Mouse (Mus musculus) lung, embryonic 15.5 days (tissue): ENCODE data around the gene Gm8068. TPM values are rescaled to one million over a fixed set of nuclear protein-coding genes. Genes with fewer than 3 reads are reported as not detected.
"Not testable (repeated sequence)": the region's sequence is repeated elsewhere in the genome, so short reads cannot be mapped to it uniquely, and the experiment has no call there.

Experiments used
- ATAC-seq: fragments of 200-750 bp; cut with Nextera tagmentation; 2 replicates; pipeline ENCODE4 v1.8.0; 2017; ENCODE audit warnings: moderate number of reproducible peaks, borderline replicate concordance; ENCODE audit not compliant: low FRiP score, low TSS enrichment; ENCODE audit errors: extremely low read depth
- H3K27ac ChIP-seq: fragments of 300-500 bp; sonication (generic); 2 replicates; pipeline ENCODE4 v1.5.1; 2015; ENCODE audit warnings: moderate library complexity, mild to moderate bottlenecking, inconsistent platforms
- H3K27me3 ChIP-seq: fragments of 300-500 bp; sonication (generic); 2 replicates; pipeline ENCODE4 v1.6.1; 2015; ENCODE audit warnings: inconsistent platforms
- H3K36me3 ChIP-seq: fragments of 300-500 bp; sonication (generic); 2 replicates; pipeline ENCODE4 v1.6.1; 2015; ENCODE audit warnings: inconsistent platforms
- H3K4me1 ChIP-seq: fragments of 300-500 bp; sonication (generic); 2 replicates; pipeline ENCODE4 v1.6.1; 2015; ENCODE audit warnings: inconsistent platforms
- H3K4me2 ChIP-seq: fragments of 300-500 bp; sonication (generic); 2 replicates; pipeline ENCODE4 v1.6.1; 2015; ENCODE audit warnings: inconsistent platforms, mild to moderate bottlenecking, moderate library complexity
- H3K4me3 ChIP-seq: fragments of 300-500 bp; sonication (generic); 2 replicates; pipeline ENCODE4 v1.5.1; 2015; ENCODE audit warnings: mild to moderate bottlenecking, inconsistent platforms
- H3K9ac ChIP-seq: fragments of 300-500 bp; sonication (generic); 2 replicates; pipeline ENCODE4 v1.6.1; 2015; ENCODE audit warnings: inconsistent platforms
- H3K9me3 ChIP-seq: fragments of 300-500 bp; sonication (generic); 2 replicates; pipeline ENCODE4 v1.6.1; 2016; ENCODE audit warnings: inconsistent platforms
- WGBS: fragments of 180-500 bp; shearing (Covaris S2); methylation state at CpG from one replicate; pipeline ENCODE4 v1.1.7; 2015; 5-methylcytosine and 5-hydroxymethylcytosine counted together
- polyA plus RNA-seq: library from polyadenylated mRNA; unstranded; fragments of >200 nt; fragmentation: Nextera tagmentation; extraction: Ambion mirVana; gene quantifications from 2 replicates; pipeline ENCODE4 v1.2.1, GENCODE M21; 2015

Gm8068 gene
- not detected in 2 replicates for polyA plus RNA-seq

DNA sequence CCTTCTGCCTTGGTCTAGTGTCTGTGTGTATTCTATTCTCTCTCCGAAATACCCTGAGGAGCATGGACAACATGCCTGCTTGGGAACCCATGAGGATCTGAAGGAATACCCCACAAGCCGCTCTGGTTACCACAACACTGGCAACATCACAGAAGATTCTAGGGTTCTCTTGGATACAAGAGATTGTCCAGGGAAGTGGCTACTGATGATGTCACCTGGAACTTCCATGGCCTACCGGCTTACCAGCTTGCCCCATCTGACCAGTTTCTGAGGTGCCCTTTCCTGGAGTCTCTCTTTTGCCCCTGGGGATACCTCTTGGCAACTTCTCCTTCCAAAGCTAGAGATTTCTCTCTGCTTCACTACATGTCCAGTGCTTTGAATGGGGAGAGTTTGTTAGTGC lies at the start of gene Gm8068:
Gene Gm8068 (minus strand): TSS at position 101 of the 400 bp plus-strand sequence.
- not testable (repeated sequence) for H3K36me3 ChIP-seq, H3K4me2 ChIP-seq, ATAC-seq, H3K27ac ChIP-seq, H3K9me3 ChIP-seq, H3K27me3 ChIP-seq, H3K9ac ChIP-seq, H3K4me3 ChIP-seq, H3K4me1 ChIP-seq
- WGBS, result no CpG with 5 or more reads among the region's 3 CpGs

DNA sequence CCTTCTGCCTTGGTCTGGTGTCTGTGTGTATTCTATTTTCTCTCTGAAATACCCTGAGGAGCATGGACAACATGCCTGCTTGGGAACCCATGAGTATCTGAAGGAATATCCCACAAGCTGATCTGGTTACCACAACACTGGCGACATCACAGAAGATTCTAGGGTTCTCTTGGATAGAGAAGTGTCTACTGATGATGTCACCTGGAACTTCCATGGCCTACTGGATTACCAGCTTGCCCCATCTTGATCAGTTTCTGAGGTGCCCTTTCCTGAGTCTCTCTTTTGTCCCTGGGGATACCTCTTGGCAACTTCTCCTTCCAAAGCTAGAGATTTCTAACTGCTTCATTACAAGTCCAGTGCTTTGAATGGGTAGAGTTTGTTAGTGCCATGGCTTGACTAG lies 48.8 kb upstream of the Gm8068 start, which contains the start of gene Gm7929:
Gene Gm7929 (minus strand): TSS at position 101 of the 400 bp plus-strand sequence.
- H3K4me2 ChIP-seq, H3K9me3 ChIP-seq, H3K27ac ChIP-seq, H3K4me3 ChIP-seq, H3K36me3 ChIP-seq, H3K27me3 ChIP-seq, H3K9ac ChIP-seq, ATAC-seq, H3K4me1 ChIP-seq: not testable (repeated sequence)
- 82% methylated on average over 1 of the region's 1 CpGs for WGBS

DNA sequence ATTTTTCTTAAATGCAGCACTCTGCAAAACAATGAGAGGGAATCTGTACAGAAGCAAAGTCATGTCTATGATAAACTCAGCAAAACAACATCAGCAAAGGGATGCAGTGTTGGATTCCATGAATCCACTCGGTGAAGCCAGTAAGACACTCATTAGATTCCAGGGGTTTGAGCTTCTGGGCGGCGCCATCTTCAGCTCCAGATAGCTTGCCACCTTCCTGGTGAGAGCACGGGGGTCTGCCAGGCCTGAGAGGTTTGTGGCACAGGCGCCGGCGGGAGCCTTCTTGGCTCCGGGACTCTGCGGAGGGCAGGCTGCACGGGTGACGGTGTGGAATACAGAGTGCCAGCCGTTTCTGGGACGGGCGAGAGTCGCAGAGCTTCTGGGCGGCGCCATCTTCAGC lies 21.8 kb upstream of the Gm8068 start:
- H3K4me2 ChIP-seq, H3K27me3 ChIP-seq, ATAC-seq, H3K4me1 ChIP-seq, H3K4me3 ChIP-seq, H3K9me3 ChIP-seq, H3K9ac ChIP-seq, H3K36me3 ChIP-seq, H3K27ac ChIP-seq: not testable (repeated sequence)
- 64% methylated on average over 17 of the region's 17 CpGs for WGBS

DNA sequence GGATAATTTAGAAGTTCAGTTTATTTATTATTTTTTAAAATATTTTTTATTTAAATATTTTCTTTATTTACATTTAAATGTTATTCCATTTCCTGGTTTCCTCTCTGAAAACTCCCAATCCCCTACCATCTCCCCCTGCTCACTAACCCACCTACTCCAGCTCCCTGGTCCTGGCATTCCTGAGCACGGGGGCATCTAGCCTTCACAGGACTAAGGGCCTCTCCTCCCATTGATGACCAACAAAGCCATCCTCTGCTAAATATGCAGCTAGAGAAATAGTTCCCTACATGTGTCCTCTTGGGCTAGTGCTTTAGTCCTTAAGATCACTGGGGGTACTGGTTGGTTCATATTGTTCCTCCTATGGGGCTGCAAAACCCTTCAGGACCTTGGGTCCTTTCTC lies 15.5 kb upstream of the Gm8068 start:
- H3K4me1 ChIP-seq, H3K9ac ChIP-seq, H3K4me3 ChIP-seq, H3K9me3 ChIP-seq, H3K27me3 ChIP-seq, H3K4me2 ChIP-seq, H3K27ac ChIP-seq, H3K36me3 ChIP-seq, ATAC-seq: not testable (repeated sequence)
- WGBS, result 77% methylated on average over 1 of the region's 1 CpGs

DNA sequence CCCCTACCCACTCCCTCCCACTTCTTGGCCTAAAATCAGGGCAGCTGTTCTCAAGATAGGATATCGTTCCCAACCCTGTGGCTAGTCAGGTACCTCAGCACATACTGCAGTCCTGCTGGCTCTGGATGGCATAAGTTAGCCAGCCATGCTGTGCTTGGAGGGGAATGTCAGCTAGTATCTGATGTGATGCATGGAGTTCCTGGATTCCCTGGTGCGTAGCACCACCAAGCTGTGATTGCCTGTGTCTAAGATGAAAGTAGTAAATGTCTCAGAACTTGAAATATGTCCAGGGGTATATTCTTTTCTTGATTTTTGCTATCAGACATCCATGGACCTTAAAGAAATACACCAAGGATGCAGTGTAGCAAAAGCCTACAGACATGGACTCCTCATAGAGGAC lies 53.5 kb downstream of the Gm8068 start:
- not testable (repeated sequence) for H3K27me3 ChIP-seq, H3K36me3 ChIP-seq, ATAC-seq, H3K9ac ChIP-seq, H3K9me3 ChIP-seq, H3K4me3 ChIP-seq, H3K4me1 ChIP-seq, H3K4me2 ChIP-seq, H3K27ac ChIP-seq
- WGBS, result 84% methylated on average over 2 of the region's 2 CpGs

Other genes starting within 250 kb of the Gm8068 start
- gene Gm7954, start 248.4 kb downstream of the Gm8068 start, polyA plus RNA-seq, result not detected in 2 replicates
- gene Gm3486, start 212.4 kb downstream of the Gm8068 start, polyA plus RNA-seq, result not detected in 2 replicates
- gene Gm7970, start 146.3 kb downstream of the Gm8068 start, polyA plus RNA-seq, result not detected in 2 replicates
- not detected in 2 replicates for gene 1700049E17Rik2, start 128.7 kb downstream of the Gm8068 start, polyA plus RNA-seq
- gene Gm3072, start 77.3 kb downstream of the Gm8068 start, polyA plus RNA-seq, result not detected in 2 replicates
- gene Gm3676, start 55.4 kb downstream of the Gm8068 start, polyA plus RNA-seq, result not detected in 2 replicates
- not detected in 2 replicates for gene Gm7929, start 48.7 kb upstream of the Gm8068 start, polyA plus RNA-seq
- gene Gm47189, start 70.6 kb upstream of the Gm8068 start, polyA plus RNA-seq, result not detected in 2 replicates
- not detected in 2 replicates for gene Gm7980, start 205.4 kb upstream of the Gm8068 start, polyA plus RNA-seq
- gene 1700049E17Rik1, start 223.1 kb upstream of the Gm8068 start, polyA plus RNA-seq, result not detected in 2 replicates
- not detected in 2 replicates for gene 1700024B05Rik, start 242.1 kb upstream of the Gm8068 start, polyA plus RNA-seq